In genomic region chr19:8892829-8893766, GRCm38 (mm10) we compare ENCODE assay signal across 7 mouse cellular contexts. TPM values are rescaled to one million over a fixed set of nuclear protein-coding genes. Genes with fewer than 3 reads are reported as not detected.
DNase-seq lines count a peak whose midpoint lies in the region; ATAC-seq lines count a peak whose summit lies in the region.

Ints5 (plus strand) TSS chr19:8893005.

- peaks cover 19% of the 10 kb centered on the region for H3K4me1 ChIP-seq in intestine, embryonic 16.5 days (ENCODE audit: control insufficient read depth, insufficient read depth, low read length)
- peaks cover 50% of the 10 kb centered on the region for H3K4me1 ChIP-seq in midbrain, embryonic 10.5 days

- intact Hi-C loops in left cerebral cortex, postnatal 36 days (cut with DNase I): no loop called here

- H3K36me3 ChIP-seq in intestine, embryonic 16.5 days (ENCODE audit: control insufficient read depth, insufficient read depth, low read length): peaks cover 7% of the 10 kb centered on the region
- peaks cover 50% of the 10 kb centered on the region for H3K36me3 ChIP-seq in midbrain, embryonic 10.5 days

- H3K9ac ChIP-seq in intestine, embryonic 16.5 days (ENCODE audit: low read depth, low read length): peak within 1 kb of the TSS; percentile 98

- H3K9me3 ChIP-seq in intestine, embryonic 16.5 days (ENCODE audit: control insufficient read depth, low read length): no peaks in the 10 kb centered on the region
- H3K9me3 ChIP-seq in midbrain, embryonic 10.5 days (replicated peaks): no peaks in the 10 kb centered on the region

- DNase-seq in adrenal gland, postnatal 10 days: peak; percentile 91
- peak; percentile 75 for DNase-seq in embryo, embryonic 11.5 days (ENCODE audit: low read depth, low spot score)
- DNase-seq in gastrocnemius, postnatal 4 days (ENCODE audit: low spot score in 2 of 2): peak; percentile 70 to 84
- DNase-seq in left cerebral cortex, postnatal 36 days (ENCODE audit: low spot score in 2 of 2): peak; percentile 86
- DNase-seq in midbrain, embryonic 10.5 days (ENCODE audit: low spot score): peak; percentile 86
- peak; percentile 76 to 77 for DNase-seq in right cerebral cortex, postnatal 36 days (ENCODE audit: low spot score in 2 of 2)

- H3K4me2 ChIP-seq in intestine, embryonic 16.5 days (ENCODE audit: low read depth, low read length): peak within 1 kb of the TSS; percentile 60

- ATAC-seq in intestine, embryonic 16.5 days: peak; percentile 49

- H3K27ac ChIP-seq in intestine, embryonic 16.5 days (ENCODE audit: low read length): peak within 1 kb of the TSS; percentile 89
- H3K27ac ChIP-seq in midbrain, embryonic 10.5 days (replicated peaks): peak within 1 kb of the TSS; percentile 92

- peak within 1 kb of the TSS; percentile 95 for H3K4me3 ChIP-seq in intestine, embryonic 16.5 days (ENCODE audit: low read length)
- peak within 1 kb of the TSS; percentile 83 for H3K4me3 ChIP-seq in midbrain, embryonic 10.5 days

- no peaks in the 10 kb centered on the region for H3K27me3 ChIP-seq in intestine, embryonic 16.5 days (replicated peaks; ENCODE audit: control insufficient read depth, insufficient read depth, low read length)
- H3K27me3 ChIP-seq in midbrain, embryonic 10.5 days (ENCODE audit: low read depth, poor library complexity, severe bottlenecking): no peaks in the 10 kb centered on the region

- WGBS in intestine, embryonic 16.5 days: 3% methylated on average over 54 of the region's 54 CpGs
- WGBS in midbrain, embryonic 10.5 days: 3% methylated on average over 54 of the region's 54 CpGs

RNA-seq across cellular contexts. Expression of gene Ints5, which starts in this region (rescaled TPM):
- 10 to 100 TPM; 23.7 to 25.2 TPM for total RNA-seq in adrenal gland, postnatal 10 days (2021)
- 10 to 100 TPM; 19.0 to 20.1 TPM for total RNA-seq in gastrocnemius, postnatal 4 days (2021)
- polyA plus RNA-seq in intestine, embryonic 16.5 days (2015; fragmentation: Nextera tagmentation; extraction: Ambion mirVana): 39.2 and 40.9 TPM in 2 replicates
- 10 to 100 TPM; 22.4 to 25.3 TPM for total RNA-seq in left cerebral cortex, postnatal 36 days (2021)
- 54.8 and 56.7 TPM in 2 replicates for polyA plus RNA-seq in midbrain, embryonic 10.5 days (2016; fragmentation: Nextera tagmentation; extraction: Ambion mirVana)

Comparison
In these comparisons a context has a peak if more than half of its experiments do, and no peak if none do; other contexts are left out.
1. Peak in every context shown above with its lines: DNase-seq, ATAC-seq, H3K4me3 ChIP-seq and H3K27ac ChIP-seq.